Mouse (Mus musculus) ES-Bruce4 (cell line): ENCODE measurements around the gene Gm44502. TPM values are rescaled to one million over a fixed set of nuclear protein-coding genes. Genes with fewer than 3 reads are reported as not detected.

Experiments used
- H3K27ac ChIP-seq: 2 replicates; pipeline ENCODE4 v1.5.1; 2012; ENCODE audit warnings: low read length, inconsistent platforms; ENCODE audit not compliant: insufficient read depth
- H3K27me3 ChIP-seq: 2 replicates; pipeline ENCODE4 v1.6.1; 2012; ENCODE audit warnings: mild to moderate bottlenecking, low read length, inconsistent platforms; ENCODE audit not compliant: control insufficient read depth, poor library complexity, insufficient read depth, severe bottlenecking
- H3K36me3 ChIP-seq: 2 replicates; pipeline ENCODE4 v1.6.1; 2012; ENCODE audit warnings: inconsistent platforms, mild to moderate bottlenecking, low read length, moderate library complexity; ENCODE audit not compliant: control insufficient read depth, poor library complexity, insufficient read depth, severe bottlenecking
- H3K4me1 ChIP-seq: one replicate; pipeline ENCODE4 v1.8.1; 2011; ENCODE audit warnings: low read length; ENCODE audit not compliant: control insufficient read depth, insufficient read depth
- H3K4me3 ChIP-seq: 2 replicates; pipeline ENCODE4 v1.5.1; 2011; ENCODE audit warnings: low read depth, mild to moderate bottlenecking, low read length
- H3K9ac ChIP-seq: 2 replicates; pipeline ENCODE4 v1.6.1; 2012; ENCODE audit warnings: low read depth, mild to moderate bottlenecking, inconsistent platforms; ENCODE audit not compliant: poor library complexity, severe bottlenecking
- H3K9me3 ChIP-seq: replicated peaks from 2 replicates; pipeline ENCODE4 v1.6.1; 2012; ENCODE audit warnings: mild to moderate bottlenecking, low read length, inconsistent platforms; ENCODE audit not compliant: control insufficient read depth, poor library complexity, insufficient read depth, severe bottlenecking
- CTCF ChIP-seq: IDR thresholded peaks from one replicate; pipeline ENCODE4 v1.8.1; 2011; ENCODE audit warnings: low read depth, low read length
- EP300 ChIP-seq: IDR thresholded peaks from 2 replicates; pipeline ENCODE4 v1.6.1; 2011; ENCODE audit warnings: low read depth, low read length; ENCODE audit not compliant: insufficient read depth
- POLR2A ChIP-seq: IDR thresholded peaks from one replicate; pipeline ENCODE4 v1.8.1; 2011; ENCODE audit warnings: low read length; ENCODE audit not compliant: insufficient read depth
- polyA plus RNA-seq: library from polyadenylated mRNA; stranded (reverse); fragments of >200 nt; gene quantifications from 2 replicates; pipeline ENCODE4 v1.2.4, GENCODE M21; 2011; ENCODE audit warnings: low read depth; ENCODE audit not compliant: missing spikeins, insufficient read depth, insufficient read length

The Gm44502 gene
- polyA plus RNA-seq, 1 experiment: not detected

DNA sequence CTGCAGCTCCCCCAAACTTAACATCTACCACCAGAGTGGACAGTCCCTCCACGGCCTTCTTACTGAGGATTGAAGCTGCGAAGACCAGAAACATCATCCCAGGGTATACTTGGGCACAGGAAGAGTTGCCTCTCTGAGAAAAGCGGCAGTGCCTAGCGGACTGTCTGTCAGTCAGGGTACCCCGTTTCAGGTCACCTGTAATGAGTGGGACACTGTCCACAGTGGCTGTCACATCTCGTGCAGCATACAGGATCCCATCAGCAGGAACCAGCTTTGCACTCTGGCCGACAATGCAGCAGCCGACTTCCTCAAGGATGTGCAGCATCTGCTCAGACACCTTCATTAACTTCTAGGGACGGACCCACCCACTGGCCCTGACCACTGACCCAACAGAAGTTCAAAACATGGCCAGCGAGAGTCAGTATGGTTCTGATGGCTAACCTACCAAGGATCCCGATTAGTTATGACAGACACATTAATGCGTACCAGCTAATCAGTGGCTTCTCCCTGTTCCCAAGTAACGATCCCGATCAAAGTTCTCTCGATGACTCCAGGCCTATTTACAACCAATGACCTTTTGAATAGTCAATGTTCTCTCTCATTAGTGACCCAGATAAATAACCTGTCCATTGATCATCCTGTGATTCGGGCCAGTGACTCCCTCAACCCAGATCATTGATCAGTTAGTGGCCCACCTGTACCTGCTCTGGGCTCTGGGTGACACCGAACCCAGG is 54.5 kb downstream of the Gm44502 start:
- peaks cover 3% of the 10 kb centered on the region for H3K4me1 ChIP-seq
- no peaks in the 10 kb centered on the region for H3K9me3 ChIP-seq
- no peak overlapping the region for H3K27ac ChIP-seq
- H3K27me3 ChIP-seq: no peaks in the 10 kb centered on the region
- peaks cover 26% of the 10 kb centered on the region for H3K36me3 ChIP-seq
- no peak overlapping the region for H3K9ac ChIP-seq
- H3K4me3 ChIP-seq: no peak overlapping the region
- no peak for TF ChIP-seq POLR2A
- no peak for TF ChIP-seq CTCF
- TF ChIP-seq EP300: no peak

DNA sequence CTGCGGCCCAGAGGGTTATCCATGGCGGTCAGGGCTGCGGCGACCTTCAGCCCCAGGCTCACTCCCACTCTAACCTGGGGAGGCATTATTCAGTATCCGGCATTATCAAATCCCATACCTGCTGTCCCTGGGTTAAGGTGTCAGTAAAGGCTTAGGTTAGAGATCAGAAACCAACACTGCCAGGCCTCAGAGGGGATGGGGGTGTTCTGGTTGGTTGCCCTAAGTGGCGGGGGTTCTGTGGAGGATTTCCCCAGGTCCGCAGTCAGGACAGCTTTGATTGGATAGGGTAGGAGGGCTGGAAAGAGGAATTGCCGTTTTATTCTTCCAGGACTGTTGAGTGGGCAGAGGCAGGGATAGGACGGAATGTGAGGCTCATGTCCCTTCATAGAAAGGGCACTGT is 55.2 kb downstream of the Gm44502 start:
- H3K9ac ChIP-seq: peak overlapping the region; percentile 68
- TF ChIP-seq POLR2A (no peak), CTCF (no peak), EP300 (no peak)
- H3K27me3 ChIP-seq: no peaks in the 10 kb centered on the region
- H3K4me1 ChIP-seq: peaks cover 3% of the 10 kb centered on the region
- no peaks in the 10 kb centered on the region for H3K9me3 ChIP-seq
- H3K4me3 ChIP-seq: peak overlapping the region; percentile 81
- peaks cover 32% of the 10 kb centered on the region for H3K36me3 ChIP-seq
- H3K27ac ChIP-seq: no peak overlapping the region

DNA sequence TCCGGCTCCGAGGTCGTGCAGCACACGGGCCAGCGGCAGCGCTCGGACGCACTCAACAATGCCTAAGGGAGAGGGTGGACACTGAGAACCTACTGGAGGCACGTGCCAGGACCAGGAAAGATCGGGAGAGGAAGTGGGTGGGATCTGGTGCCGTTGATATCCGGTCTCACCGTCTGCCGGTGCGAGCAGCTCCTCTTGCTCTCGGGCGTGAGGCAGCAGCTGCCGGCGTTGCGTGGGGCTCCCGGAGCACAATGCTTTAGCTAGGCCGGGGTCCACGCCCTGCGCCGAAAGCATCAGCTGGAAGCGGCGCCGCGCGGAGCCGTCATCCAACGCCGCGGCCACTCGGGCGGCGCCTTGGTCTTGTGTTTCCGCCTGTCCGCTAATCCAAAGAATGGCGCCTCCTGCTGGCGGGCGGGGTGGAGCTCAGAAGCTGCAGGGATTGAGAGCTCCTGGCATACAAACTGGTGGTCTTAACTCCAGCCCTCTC is 55.7 kb downstream of the Gm44502 start, which contains the start of gene Sco2:
Sco2 (minus strand) TSS at position 85 of the 487 bp plus-strand sequence.
- Histone ChIP-seq H3K27ac (peak within 1 kb of the TSS; percentile 34), H3K36me3 (peaks cover 37% of the 10 kb centered on the region), H3K9ac (peak within 1 kb of the TSS; percentile 68), H3K4me3 (peak within 1 kb of the TSS; percentile 81), H3K4me1 (peaks cover 3% of the 10 kb centered on the region), H3K27me3 (no peaks in the 10 kb centered on the region), H3K9me3 (no peaks in the 10 kb centered on the region)
- TF ChIP-seq CTCF (peak; percentile 64), EP300 (no peak), POLR2A (peak; percentile 45)

DNA sequence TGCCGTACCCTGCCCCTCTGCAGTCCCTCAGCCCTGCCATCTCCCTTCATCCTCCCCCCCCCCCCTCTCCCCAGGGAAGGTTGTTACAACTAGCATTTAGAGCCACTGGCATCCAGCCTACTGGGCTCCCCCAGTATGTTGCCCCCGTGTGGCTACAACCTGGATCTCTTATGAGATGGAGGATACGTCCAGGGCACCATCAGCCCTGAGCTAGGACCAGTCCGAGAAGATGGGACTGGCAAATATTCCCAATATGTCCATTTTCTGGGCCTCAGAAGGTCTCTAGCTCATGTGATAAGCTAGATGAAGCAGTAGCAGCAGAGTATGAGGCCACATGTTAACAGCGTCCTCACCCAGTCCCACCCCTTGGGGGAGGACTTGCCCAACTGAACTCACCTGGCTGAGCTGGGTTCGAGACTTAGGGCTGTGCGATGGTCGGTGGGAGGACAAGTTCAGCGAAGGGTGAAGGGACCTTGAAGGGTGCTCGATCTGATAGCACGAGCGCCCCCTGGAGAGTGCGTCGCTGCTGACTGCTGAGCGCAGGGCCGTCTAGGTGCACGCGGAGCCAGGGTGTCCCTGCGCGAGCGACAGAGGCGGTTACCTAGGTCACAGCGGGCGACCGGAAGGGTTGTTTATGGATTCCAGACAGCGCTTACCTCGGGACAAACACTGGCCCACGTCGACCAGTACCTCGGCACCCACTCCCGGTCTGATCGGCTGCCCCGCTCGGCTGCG is 56.3 kb downstream of the Gm44502 start:
- TF ChIP-seq CTCF: peak; percentile 75
- no peak for TF ChIP-seq EP300
- no peak for TF ChIP-seq POLR2A
- H3K27me3 ChIP-seq: no peaks in the 10 kb centered on the region
- H3K27ac ChIP-seq: peak overlapping the region; percentile 34
- no peaks in the 10 kb centered on the region for H3K9me3 ChIP-seq
- peak overlapping the region; percentile 73 for H3K4me3 ChIP-seq
- H3K4me1 ChIP-seq: peaks cover 3% of the 10 kb centered on the region
- peaks cover 39% of the 10 kb centered on the region for H3K36me3 ChIP-seq
- peak overlapping the region; percentile 68 for H3K9ac ChIP-seq

GRCm38 (mm10) chr15:89372536-89372935 is 57.0 kb downstream of the Gm44502 start:
- Histone ChIP-seq H3K27me3 (no peaks in the 10 kb centered on the region), H3K4me1 (peaks cover 3% of the 10 kb centered on the region), H3K9me3 (no peaks in the 10 kb centered on the region), H3K9ac (peak overlapping the region; percentile 68), H3K27ac (peak overlapping the region; percentile 15), H3K4me3 (peak overlapping the region; percentile 73), H3K36me3 (peaks cover 44% of the 10 kb centered on the region)
- TF ChIP-seq POLR2A (no peak), EP300 (no peak), CTCF (no peak)

DNA sequence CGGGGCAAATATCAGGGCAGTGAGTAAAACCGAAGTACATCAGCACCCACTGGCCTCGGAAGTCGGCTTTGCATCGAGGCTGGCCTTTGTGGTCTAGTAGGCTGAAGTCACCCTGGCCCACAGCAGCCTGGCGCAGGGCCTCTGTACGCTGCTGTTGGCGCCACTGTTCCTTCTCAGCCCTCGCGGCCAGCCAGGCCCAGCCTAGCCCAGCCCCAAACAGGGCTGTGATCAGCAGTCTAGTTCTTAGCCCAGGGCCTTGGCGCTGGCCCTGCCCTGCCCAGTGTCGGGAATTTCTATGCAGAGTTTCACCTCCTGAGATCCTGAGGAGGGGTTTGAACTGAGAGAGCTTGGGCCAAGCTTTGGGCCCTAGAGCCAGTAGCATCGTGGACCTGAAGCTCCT is 57.4 kb downstream of the Gm44502 start:
- Histone ChIP-seq H3K9ac (no peak overlapping the region), H3K4me1 (peaks cover 3% of the 10 kb centered on the region), H3K9me3 (no peaks in the 10 kb centered on the region), H3K27ac (peak overlapping the region; percentile 71), H3K4me3 (peak overlapping the region; percentile 73; the same call in 1 of the 2 replicates), H3K27me3 (no peaks in the 10 kb centered on the region), H3K36me3 (peaks cover 49% of the 10 kb centered on the region)
- no peak for TF ChIP-seq CTCF
- TF ChIP-seq POLR2A: no peak
- TF ChIP-seq EP300: no peak

Other genes with a start within 250 kb of the Gm44502 start
- 86.1 and 96.7 TPM in 2 replicates for gene Plxnb2, start 248.9 kb downstream of the Gm44502 start, polyA plus RNA-seq
- gene Dennd6b, start 233.2 kb downstream of the Gm44502 start, polyA plus RNA-seq: 9.1 and 10.0 TPM in 2 replicates
- gene Ppp6r2, start 218.1 kb downstream of the Gm44502 start, polyA plus RNA-seq: 13.3 and 14.3 TPM in 2 replicates
- gene Sbf1, start 114.4 kb downstream of the Gm44502 start, polyA plus RNA-seq: 51.5 and 66.1 TPM in 2 replicates
- 1.1 TPM in 1 of 2 replicates, not detected in the other for gene Adm2, start 107.0 kb downstream of the Gm44502 start, polyA plus RNA-seq
- gene Miox, start 95.3 kb downstream of the Gm44502 start, polyA plus RNA-seq: not detected in 2 replicates
- 41.4 and 42.1 TPM in 2 replicates for gene Lmf2, start 74.0 kb downstream of the Gm44502 start, polyA plus RNA-seq
- gene Ncaph2, start 74.0 kb downstream of the Gm44502 start, polyA plus RNA-seq: 164 and 173 TPM in 2 replicates
- 11.0 and 12.0 TPM in 2 replicates for gene Sco2, start 55.9 kb downstream of the Gm44502 start, polyA plus RNA-seq
- gene Tymp, start 52.7 kb downstream of the Gm44502 start, polyA plus RNA-seq: not detected in 2 replicates
- 1.4 and 2.6 TPM in 2 replicates for gene Odf3b, start 50.4 kb downstream of the Gm44502 start, polyA plus RNA-seq
- gene Klhdc7b, start 44.8 kb downstream of the Gm44502 start, polyA plus RNA-seq: not detected in 2 replicates
- gene Syce3, start 19.2 kb downstream of the Gm44502 start, polyA plus RNA-seq: not detected in 2 replicates
- 4.9 and 6.1 TPM in 2 replicates for gene Cpt1b, start 3.8 kb downstream of the Gm44502 start, polyA plus RNA-seq
- gene C730034F03Rik, start 107 bp downstream of the Gm44502 start, polyA plus RNA-seq: 2.1 and 3.2 TPM in 2 replicates
- gene Chkb, start 212 bp upstream of the Gm44502 start, polyA plus RNA-seq: 41.3 and 45.7 TPM in 2 replicates
- 4.2 and 4.9 TPM in 2 replicates for gene Mapk8ip2, start 24.2 kb upstream of the Gm44502 start, polyA plus RNA-seq
- 17.9 and 24.9 TPM in 2 replicates for gene Arsa, start 47.7 kb upstream of the Gm44502 start, polyA plus RNA-seq
- 4.4 and 5.6 TPM in 2 replicates for gene Shank3, start 69.9 kb upstream of the Gm44502 start, polyA plus RNA-seq
- gene Acr, start 138.6 kb upstream of the Gm44502 start, polyA plus RNA-seq: not detected in 2 replicates
- 9.7 and 12.6 TPM in 2 replicates for gene Rabl2, start 162.2 kb upstream of the Gm44502 start, polyA plus RNA-seq